Mouse (Mus musculus) liver, postnatal 0 days (tissue): ENCODE results near the gene Syt3. TPM values are rescaled to one million over a fixed set of nuclear protein-coding genes. Genes with fewer than 3 reads are reported as not detected.

ENCODE experiments used
- ATAC-seq: fragments of 200-750 bp; cut with Nextera tagmentation; 2 replicates; pipeline ENCODE4 v1.8.0; 2017; ENCODE audit warnings: mild to moderate bottlenecking, moderate library complexity
- DNase-seq: peaks from one replicate; pipeline ENCODE4 v3.0.0-alpha.2; 2016
- H3K27ac ChIP-seq: fragments of 300-500 bp; sonication (generic); 2 replicates; pipeline ENCODE4 v1.5.1; 2014; ENCODE audit warnings: antibody characterized with exemption, moderate library complexity, mild to moderate bottlenecking, low read depth
- H3K27me3 ChIP-seq: fragments of 300-500 bp; sonication (generic); 2 replicates; pipeline ENCODE4 v1.6.1; 2014; ENCODE audit warnings: low read length, control low read depth, mixed read lengths; ENCODE audit not compliant: insufficient read depth
- H3K36me3 ChIP-seq: fragments of 300-500 bp; sonication (generic); replicated peaks from 2 replicates; pipeline ENCODE4 v1.6.1; 2014; ENCODE audit warnings: mild to moderate bottlenecking, control low read depth, low read length, moderate library complexity, mixed read lengths; ENCODE audit not compliant: insufficient read depth
- H3K4me1 ChIP-seq: fragments of 300-500 bp; sonication (generic); 2 replicates; pipeline ENCODE4 v1.6.1; 2014; ENCODE audit warnings: antibody characterized with exemption, mild to moderate bottlenecking, control low read depth; ENCODE audit not compliant: insufficient read depth
- H3K4me2 ChIP-seq: fragments of 300-500 bp; sonication (generic); 2 replicates; pipeline ENCODE4 v1.6.1; 2014; ENCODE audit warnings: low read depth, mild to moderate bottlenecking, low read length, moderate library complexity, mixed read lengths
- H3K4me3 ChIP-seq: fragments of 300-500 bp; sonication (generic); 2 replicates; pipeline ENCODE4 v1.5.1; 2014; ENCODE audit warnings: low read depth, low read length
- H3K9ac ChIP-seq: fragments of 300-500 bp; sonication (generic); replicated peaks from 2 replicates; pipeline ENCODE4 v1.6.1; 2014; ENCODE audit warnings: mild to moderate bottlenecking, moderate library complexity
- H3K9me3 ChIP-seq: fragments of 300-500 bp; sonication (generic); 2 replicates; pipeline ENCODE4 v1.6.1; 2016; ENCODE audit warnings: mild to moderate bottlenecking, control low read depth, low read length, mixed read lengths
- CTCF ChIP-seq: sonication (generic); IDR thresholded peaks from 2 replicates; pipeline ENCODE4 v1.5.1; 2016; ENCODE audit warnings: antibody characterized with exemption, low read depth
- EP300 ChIP-seq: IDR thresholded peaks from 2 replicates; pipeline ENCODE4 v1.6.1; 2016; ENCODE audit warnings: antibody characterized with exemption, low read depth, mild to moderate bottlenecking
- WGBS: fragments of 180-500 bp; shearing (Covaris S2); extraction: QIAGEN DNeasy Blood & Tissue Kit; methylation state at CpG from one replicate; pipeline ENCODE4 v1.1.7; 2014; ENCODE audit not compliant: insufficient replicate concordance; 5-methylcytosine and 5-hydroxymethylcytosine counted together
- polyA plus RNA-seq: library from polyadenylated mRNA; unstranded; fragments of >200 nt; fragmentation: Nextera tagmentation; extraction: Ambion mirVana; gene quantifications from 2 replicates; pipeline ENCODE4 v1.2.1, GENCODE M21; 2015

Syt3 gene
- polyA plus RNA-seq, 1 experiment from 2014 or later: 0.04 TPM

DNA sequence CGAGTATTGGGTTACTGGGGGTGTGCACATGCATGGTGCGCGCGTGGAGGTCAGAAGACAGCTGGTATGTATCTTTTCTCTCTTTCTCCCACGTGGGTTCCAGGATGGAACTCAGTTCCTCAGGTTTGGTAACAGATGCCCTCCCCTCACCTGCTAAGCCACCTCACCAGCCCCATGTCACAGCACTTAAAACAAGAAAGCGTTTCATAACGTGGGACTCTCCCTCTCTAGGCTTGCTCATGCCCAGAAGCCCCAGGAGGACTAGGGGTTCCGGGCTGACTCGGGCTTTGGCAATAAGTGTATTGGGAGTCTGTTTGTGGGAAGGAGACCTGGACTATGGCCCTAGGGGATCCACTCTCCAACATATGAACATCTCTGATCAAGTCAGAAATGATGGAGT lies 50.2 kb downstream of the Syt3 start:
- ATAC-seq (no peak), DNase-seq (no peak)
- Histone ChIP-seq H3K36me3 (no peaks in the 10 kb centered on the region), H3K4me1 (no peaks in the 10 kb centered on the region), H3K9ac (no peak overlapping the region), H3K27me3 (peaks cover 49% of the 10 kb centered on the region), H3K4me3 (no peak overlapping the region), H3K27ac (no peak overlapping the region), H3K4me2 (no peak overlapping the region), H3K9me3 (no peaks in the 10 kb centered on the region)
- no peak for TF ChIP-seq EP300
- TF ChIP-seq CTCF: no peak
- 63% methylated on average over 9 of the region's 9 CpGs for WGBS

DNA sequence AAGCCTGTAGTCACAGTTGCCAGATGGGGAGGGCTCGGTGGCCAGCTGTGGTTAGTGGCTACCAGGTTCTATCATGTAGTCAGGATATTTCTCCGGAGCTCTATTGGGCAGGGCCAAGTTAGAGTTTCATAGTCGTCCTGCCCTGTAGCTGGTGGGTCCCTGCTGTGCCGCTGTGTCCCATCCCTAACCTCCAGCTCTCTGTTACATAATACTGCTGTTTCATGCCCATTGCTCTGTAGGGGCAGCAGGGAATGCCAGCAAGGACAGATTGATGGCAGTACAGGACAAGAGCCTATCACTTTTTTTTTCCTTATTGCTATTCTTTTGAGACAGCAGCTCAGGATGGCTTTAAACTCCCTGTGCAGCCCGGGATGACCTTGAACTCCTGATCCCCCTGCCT lies 51.9 kb downstream of the Syt3 start:
- H3K27me3 ChIP-seq: peaks cover 47% of the 10 kb centered on the region
- WGBS: 62% methylated on average over 5 of the region's 5 CpGs

DNA sequence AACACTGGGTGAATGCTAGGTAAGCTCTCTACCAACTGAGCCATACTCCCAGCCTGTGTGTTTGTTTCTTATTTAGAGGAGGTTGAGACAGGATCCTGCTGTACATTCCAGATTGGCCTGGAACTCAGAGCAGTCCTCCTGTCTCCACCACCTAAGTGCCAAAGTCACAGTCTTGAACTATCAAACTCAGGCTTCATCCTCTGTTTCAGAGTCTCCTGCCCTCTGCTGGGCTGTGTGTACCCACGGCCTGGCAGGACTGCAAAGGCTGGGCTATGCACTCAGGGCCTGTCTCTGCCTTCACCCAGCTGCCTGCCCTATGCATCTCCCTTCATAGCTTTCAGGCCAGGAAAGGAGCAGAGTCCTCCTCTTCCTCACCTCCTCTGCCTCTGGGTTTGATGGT lies 52.4 kb downstream of the Syt3 start:
- ATAC-seq (no peak), DNase-seq (no peak)
- Histone ChIP-seq H3K9ac (no peak overlapping the region), H3K4me3 (no peak overlapping the region), H3K9me3 (no peaks in the 10 kb centered on the region), H3K36me3 (no peaks in the 10 kb centered on the region), H3K4me1 (no peaks in the 10 kb centered on the region), H3K4me2 (no peak overlapping the region), H3K27ac (no peak overlapping the region), H3K27me3 (peaks cover 47% of the 10 kb centered on the region)
- TF ChIP-seq EP300 (no peak), CTCF (peak; percentile 26; the same call in 1 of the 2 replicates)
- 17% methylated on average over 1 of the region's 1 CpGs for WGBS

More for the DNA sequence above, 51.9 kb downstream of the Syt3 start:
- Histone ChIP-seq H3K27ac (no peak overlapping the region), H3K9ac (no peak overlapping the region), H3K9me3 (no peaks in the 10 kb centered on the region), H3K4me1 (no peaks in the 10 kb centered on the region), H3K36me3 (no peaks in the 10 kb centered on the region), H3K4me3 (no peak overlapping the region), H3K4me2 (no peak overlapping the region)
- no peak for ATAC-seq
- DNase-seq: no peak
- no peak for TF ChIP-seq CTCF
- no peak for TF ChIP-seq EP300

DNA sequence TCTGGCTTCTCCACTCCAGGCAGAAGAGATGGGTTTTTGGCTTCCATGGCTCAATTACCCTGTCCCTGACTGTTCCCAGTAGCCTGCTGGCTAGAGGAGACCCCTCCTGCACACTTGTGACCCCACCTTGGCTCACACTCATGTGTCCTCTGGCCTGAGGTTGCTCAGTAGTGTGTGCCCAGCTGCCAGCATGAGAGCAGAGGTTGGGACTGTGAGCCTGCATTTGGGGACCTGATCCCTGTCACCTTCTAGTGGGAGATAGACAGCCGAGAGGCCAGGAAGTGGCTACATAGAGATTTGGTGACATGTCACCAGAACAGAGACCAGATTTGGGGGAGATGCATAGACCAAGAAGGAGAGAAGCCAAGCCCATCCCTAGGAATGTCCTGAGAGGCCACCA lies 53.3 kb downstream of the Syt3 start:
- Histone ChIP-seq H3K4me3 (no peak overlapping the region), H3K27ac (no peak overlapping the region), H3K27me3 (peaks cover 47% of the 10 kb centered on the region), H3K36me3 (no peaks in the 10 kb centered on the region), H3K9ac (no peak overlapping the region), H3K4me1 (no peaks in the 10 kb centered on the region), H3K4me2 (no peak overlapping the region), H3K9me3 (no peaks in the 10 kb centered on the region)
- DNase-seq (no peak), ATAC-seq (no peak)
- 23% methylated on average over 1 of the region's 1 CpGs for WGBS
- no peak for TF ChIP-seq CTCF
- no peak for TF ChIP-seq EP300

- no peak for ATAC-seq
- WGBS: 59% methylated on average over 8 of the region's 8 CpGs
- no peaks in the 10 kb centered on the region for H3K9me3 ChIP-seq
Observed at GRCm38 (mm10) chr7:44437933-44438332, 54.0 kb downstream of the Syt3 start.

DNA sequence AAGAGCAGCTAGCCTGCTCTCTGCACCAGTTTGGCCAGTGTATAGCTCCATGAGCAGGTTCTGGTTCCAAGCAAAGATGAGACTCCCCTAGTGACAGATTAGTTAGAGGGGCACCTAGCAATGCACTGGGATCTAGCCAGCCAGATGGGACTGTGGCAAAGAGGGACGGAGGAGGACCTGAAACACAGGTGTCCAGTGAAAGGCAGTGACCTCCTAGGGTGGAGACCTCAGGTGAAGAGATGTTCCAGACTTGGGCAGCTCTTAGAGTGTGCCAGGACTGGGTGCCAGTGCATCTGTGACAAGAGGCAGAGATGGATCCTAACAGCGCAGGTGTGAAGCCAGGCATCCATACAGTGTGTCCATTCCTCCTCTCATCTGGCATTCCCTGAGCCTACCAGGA lies 55.8 kb downstream of the Syt3 start:
- Histone ChIP-seq H3K27me3 (peaks cover 68% of the 10 kb centered on the region), H3K36me3 (no peaks in the 10 kb centered on the region), H3K4me3 (no peak overlapping the region), H3K4me2 (no peak overlapping the region), H3K4me1 (no peaks in the 10 kb centered on the region), H3K9ac (no peak overlapping the region), H3K9me3 (no peaks in the 10 kb centered on the region), H3K27ac (no peak overlapping the region)
- 64% methylated on average over 2 of the region's 2 CpGs for WGBS
- DNase-seq: no peak
- no peak for TF ChIP-seq CTCF
- TF ChIP-seq EP300: no peak
- no peak for ATAC-seq

More at GRCm38 (mm10) chr7:44437933-44438332, 54.0 kb downstream of the Syt3 start:
- TF ChIP-seq CTCF (no peak), EP300 (no peak)
- no peak overlapping the region for H3K4me3 ChIP-seq
- H3K27me3 ChIP-seq: peaks cover 50% of the 10 kb centered on the region
- H3K4me1 ChIP-seq: no peaks in the 10 kb centered on the region
- H3K9ac ChIP-seq: no peak overlapping the region
- no peak overlapping the region for H3K4me2 ChIP-seq
- H3K27ac ChIP-seq: no peak overlapping the region
- no peaks in the 10 kb centered on the region for H3K36me3 ChIP-seq
- DNase-seq: no peak

DNA sequence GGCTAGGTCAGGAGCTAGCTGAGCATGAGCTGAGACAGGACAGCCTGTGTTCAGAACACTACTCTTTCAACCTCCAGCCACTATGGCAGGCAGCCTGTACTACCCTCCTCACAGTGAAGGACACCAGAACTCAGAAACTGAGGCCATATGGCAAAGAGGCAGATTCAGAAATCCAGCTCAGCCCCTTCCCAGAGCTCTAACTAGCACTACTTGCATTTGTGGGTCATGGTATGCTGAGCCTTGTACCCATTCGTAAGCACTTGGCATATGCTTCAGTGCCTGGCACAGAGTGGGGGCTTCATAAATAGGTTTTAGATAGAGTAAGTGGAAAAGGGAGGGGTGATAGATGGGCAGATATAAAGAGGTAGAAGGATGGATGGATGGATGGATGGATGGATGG lies 56.6 kb downstream of the Syt3 start:
- Histone ChIP-seq H3K9me3 (no peaks in the 10 kb centered on the region), H3K4me1 (no peaks in the 10 kb centered on the region), H3K4me3 (no peak overlapping the region), H3K9ac (no peak overlapping the region), H3K4me2 (no peak overlapping the region), H3K36me3 (no peaks in the 10 kb centered on the region), H3K27ac (no peak overlapping the region), H3K27me3 (peaks cover 71% of the 10 kb centered on the region)
- TF ChIP-seq CTCF (no peak), EP300 (no peak)
- 71% methylated on average over 1 of the region's 1 CpGs for WGBS
- ATAC-seq (no peak), DNase-seq (no peak)
